Mouse (Mus musculus) cerebellum, postnatal 25 days (tissue): ENCODE measurements at regions not wholly inside any gene's neighbourhood (a gene's known extent, or its start where the extent isn't known, plus 50 kb on each side); places are given as distances from the start of the nearest gene placed in this dataset.
A peak's percentile ranks its signal among the peaks of the same experiment; 100 is the strongest.

ENCODE experiments used
- DNase-seq, 2 experiments: peaks; one replicate each; pipeline ENCODE4 v3.0.0; 2021; ENCODE audit warnings: mixed read lengths in 2 of 2

DNA sequence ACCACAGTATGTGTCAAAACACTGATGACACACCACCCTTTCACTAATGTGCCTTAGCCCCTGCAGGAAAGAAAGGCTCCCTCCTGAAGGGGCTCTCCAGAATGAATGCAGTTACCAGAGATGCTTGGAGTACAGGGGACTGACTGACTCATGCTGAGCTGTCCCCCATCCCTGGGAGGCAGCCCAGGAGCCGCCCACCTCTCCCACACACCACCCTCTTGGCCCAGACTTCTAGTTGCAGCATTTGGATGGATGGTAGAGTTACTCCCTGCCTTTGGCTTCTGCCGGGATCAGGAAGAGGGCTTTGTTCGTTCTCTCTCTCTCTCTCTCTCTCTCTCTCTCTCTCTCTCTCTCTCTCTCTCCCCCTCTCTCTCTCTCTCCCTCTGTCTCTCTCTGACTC is 53.4 kb upstream of the Jun start:
- DNase-seq, result no peak

DNA sequence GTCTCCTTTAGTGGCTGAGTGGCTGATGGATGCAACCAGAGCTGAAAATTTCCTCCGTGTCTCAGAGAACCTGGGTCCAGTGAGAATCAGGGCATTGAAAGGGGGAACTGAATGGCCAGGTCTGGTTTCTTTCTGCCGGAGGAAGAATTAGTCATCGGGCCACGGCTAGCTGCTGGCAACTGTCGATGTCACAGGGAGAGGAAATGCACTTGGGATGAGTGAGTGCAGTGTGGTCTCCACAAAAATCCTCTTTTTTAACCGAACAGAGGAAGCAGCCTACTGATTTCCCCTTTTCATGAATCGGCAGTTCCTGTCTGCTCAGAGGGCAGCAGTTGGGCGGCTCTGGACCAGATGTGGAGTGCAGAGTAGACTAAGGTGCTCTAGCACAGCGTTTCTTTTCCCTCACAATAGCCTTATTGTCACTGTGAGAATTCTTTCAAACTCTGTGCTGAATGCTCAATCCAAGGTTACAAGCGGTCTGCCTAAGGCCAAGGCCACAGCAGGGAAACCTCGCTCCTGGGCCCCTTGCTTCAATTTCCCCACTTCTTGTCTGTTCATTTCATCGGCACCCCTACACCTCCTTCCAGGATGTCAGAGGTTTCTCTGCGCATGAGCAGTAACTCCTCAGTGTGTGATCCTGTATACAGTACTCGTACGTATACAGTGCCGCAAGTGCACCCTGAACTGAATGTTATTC is 54.1 kb upstream of the Jun start:
- DNase-seq, result no peak

DNA sequence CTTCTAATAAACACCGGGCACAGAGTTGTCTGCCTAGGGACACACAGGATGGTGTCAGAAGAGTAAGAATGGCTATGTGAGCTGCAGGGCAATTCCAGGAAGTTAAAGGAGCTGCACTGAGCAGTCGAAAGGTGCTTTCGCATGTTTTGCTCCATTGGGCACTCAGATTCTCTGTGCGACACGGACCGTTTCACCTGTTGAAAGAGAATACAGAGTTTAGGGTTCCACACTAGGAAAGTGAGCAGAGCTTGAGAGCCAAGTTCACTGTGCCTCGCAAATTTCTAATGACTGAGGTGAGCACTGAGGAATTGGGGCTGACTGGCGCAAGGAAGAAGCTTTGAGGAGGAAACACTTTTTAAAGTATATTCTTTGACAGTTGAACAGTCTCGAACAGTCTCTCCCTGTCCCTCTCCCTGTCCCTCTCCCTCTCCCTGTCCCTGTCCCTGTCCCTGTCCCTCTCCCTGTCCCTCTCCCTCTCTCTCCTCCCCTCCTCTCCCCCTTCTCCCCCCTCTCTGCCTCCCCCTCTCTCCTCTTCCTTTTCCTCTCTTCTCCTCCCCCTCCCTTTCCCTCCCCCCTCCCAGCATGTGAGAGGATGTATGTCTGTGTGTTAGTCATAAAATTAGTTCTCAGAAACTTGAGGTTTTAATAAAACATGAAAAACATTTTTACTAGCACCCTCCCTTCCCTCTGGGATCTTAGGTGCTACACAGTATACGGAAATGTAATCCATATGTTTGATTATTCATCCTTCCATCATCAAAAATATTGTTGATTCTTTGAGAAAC is 55.1 kb upstream of the Jun start:
- no peak for DNase-seq

DNA sequence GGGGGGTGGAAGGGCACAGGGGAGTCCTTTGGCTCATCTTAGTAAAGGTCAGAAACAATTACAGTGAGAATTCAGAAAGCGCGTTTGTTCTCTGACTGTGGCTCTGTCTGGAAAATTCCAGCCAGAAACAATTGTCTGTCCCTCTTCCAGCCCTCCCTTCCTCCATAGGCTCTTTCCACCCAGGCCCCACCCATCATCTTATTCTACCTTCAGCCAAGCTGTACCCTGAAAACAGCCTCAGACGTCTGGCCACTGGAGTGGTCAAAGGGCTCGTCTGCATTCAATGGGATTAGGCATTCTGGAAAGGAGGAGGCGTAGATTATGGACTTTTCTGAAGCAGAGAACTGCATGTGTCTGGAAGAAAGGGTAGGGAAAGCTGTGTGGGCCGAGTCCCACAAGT is 56.8 kb upstream of the Jun start:
- no peak for DNase-seq

DNA sequence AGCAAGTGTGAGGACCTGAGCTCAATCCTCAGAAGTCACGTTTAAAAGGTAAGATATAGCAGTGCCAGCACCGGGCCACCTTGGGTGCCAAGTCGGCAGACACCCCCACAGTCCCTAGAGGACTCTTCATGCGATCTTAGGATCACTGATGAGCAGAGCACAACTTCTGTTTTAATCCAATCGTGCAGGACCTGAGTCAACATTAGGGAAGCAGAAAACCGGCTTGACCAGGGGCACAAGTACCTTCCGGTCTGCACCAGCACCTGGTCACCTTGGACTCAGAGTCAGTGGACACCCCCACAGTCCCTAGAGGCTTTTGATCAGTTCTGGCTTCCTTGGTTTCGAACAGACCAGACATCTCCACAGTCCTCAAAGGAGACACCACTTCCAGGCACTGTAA is 58.8 kb upstream of the Jun start:
- DNase-seq, result no peak

DNA sequence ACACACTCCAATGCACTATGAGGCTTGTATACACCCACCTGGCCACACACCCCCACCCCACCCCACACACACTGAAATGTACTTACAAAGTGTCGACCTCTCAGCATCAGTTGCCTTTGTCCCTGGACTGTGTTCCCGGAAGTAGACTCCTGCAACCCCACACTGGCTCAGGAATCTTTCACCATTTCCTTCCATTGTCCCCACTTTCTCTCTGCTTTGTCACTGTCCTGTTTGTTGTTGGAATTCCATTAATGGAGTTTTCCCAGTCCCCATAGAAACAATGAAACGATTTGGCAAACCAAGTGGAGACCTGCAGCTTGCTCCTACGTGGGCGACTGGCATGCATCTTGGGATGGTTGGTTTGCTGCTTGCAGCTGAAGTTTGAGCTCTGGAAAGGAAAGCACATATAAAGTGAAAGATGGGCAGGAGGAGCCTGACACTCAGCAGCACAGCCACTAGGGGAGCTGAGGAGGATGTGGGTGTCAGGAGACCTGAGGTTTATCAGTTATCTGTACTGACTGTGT is 65.2 kb upstream of the Jun start:
- no peak for DNase-seq

DNA sequence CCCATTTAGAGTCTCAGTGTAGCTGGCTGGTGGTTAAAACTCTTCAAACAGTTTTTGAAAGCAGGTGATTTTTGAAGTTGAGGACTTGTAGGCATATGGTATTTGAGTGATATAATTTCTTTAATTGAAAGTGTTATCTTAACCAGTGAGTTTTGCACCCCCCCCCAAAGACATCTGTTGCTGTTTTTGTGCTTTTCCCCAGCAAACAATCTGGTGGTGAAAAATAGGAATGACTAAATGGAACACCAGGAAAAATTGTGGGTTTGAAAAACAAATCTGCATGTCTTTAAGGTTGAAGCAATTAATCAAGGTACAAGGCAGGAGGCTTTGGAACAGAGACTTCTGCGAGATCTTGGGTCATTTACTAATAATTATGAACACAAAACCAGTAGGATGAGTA is 68.9 kb upstream of the Jun start:
- DNase-seq, result no peak

DNA sequence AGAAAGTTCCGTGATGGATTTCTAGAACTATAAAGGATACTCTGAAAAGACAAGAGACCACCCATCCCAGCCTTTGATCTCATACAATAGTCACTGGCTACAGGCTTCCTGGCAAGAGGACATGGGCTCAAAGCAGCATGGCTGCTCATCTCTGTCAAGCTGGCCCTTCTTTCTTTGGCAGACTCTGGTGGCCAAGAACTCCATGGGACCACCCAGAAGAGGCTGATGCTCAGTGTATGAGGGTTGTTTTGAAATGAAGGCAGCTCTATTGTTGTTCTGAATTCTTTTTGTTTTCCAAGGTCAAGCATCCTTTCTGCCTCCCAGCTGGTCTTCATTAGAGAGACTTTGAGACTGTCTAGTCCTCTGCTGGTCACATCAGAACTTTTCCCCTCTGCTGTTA is 73.3 kb upstream of the Jun start:
- no peak for DNase-seq

DNA sequence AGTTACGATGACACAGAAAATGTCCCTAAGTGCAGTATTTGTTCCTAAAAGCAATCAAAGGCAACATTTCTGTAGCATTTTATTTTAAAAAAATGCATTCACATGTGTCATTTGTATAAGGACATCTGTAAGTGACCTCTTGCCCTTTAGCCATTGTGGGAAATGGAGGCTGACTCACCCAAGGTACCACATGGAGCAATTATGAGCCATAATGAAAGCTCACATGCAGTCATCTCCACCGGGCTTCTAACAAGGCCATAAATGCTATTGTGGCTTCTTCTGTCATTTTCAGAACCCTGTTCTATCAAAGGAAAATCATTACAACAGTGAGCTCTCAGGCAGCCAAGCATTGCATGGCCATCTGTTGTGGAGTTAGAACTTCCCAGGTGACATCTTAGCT is 75.9 kb upstream of the Jun start:
- no peak for DNase-seq

DNA sequence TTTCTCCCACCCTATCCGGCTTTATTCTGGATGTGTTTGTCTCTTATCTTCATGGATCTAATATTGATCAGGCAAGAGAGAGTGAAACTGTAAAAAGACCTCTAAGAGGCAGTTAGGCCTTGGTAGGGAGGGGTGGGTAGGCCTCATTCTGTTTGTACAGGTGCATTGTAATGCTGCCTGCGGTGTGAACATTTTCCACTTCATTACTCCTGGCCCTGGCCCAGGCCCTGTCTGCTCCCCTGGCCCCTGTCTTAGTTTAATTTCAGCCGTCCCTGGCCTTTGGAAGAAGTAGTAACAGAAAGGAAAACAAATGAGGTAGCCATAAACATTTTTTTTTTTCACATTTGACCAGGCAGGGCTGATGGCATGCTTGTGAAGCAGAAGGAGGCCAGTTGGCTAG is 81.8 kb upstream of the Jun start:
- peak in 1 of 2 experiments; percentile 40 for DNase-seq

DNA sequence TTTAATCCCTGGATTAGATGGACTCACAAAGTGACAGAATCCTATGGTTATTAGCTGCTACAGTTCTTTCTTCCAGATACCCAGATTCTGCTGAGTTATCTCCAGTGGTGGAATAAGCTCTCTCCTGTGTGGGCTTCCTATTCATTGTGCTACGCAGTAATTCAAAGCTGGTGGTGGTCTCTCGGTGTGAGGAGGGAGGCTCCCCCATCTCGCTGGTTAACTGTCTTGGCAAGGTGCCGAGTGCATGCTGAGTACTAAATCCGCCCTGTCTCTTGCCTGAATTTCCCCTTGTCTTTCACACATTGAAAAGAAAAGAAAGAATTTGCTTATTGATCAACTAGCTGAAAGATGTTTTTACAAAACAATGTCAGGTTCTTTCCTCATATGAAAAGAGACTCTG is 82.6 kb upstream of the Jun start:
- DNase-seq, result peak in 1 of 2 experiments; percentile 22

DNA sequence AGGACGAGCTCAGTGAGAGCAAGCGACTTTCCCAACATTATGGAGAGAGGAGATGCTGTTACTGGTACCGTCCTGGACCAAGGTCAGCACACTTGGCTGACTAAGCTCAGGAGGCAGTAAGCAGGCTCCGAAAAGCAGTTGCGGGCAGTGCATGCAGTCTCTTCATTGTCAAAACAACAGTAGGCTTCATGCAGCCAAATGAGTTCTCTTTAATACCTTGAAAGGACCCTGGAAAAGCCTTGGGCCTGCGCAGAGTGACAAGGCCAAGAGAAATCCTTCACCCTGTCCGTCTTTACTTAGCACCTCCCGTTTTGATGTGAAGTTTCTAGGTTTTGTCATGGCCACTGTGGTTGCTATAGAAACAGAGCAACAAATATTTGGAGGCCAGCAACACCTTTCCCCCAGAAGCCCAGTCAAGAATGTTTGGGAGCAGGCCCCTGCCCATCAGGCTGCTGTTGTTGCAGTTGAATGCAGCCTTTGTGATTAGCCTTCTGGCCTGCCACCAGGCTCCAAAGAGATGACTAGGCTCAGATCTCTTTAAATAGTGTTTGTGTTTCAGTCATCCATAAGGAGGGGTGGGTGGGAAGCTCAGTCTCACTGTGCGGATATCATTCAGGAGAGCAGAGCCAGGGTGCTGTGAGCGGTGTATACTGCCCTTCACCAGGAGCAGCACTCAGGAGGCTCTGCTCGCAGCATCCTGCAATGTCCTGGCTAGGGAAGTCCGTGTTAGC is 85.6 kb upstream of the Jun start:
- no peak for DNase-seq

DNA sequence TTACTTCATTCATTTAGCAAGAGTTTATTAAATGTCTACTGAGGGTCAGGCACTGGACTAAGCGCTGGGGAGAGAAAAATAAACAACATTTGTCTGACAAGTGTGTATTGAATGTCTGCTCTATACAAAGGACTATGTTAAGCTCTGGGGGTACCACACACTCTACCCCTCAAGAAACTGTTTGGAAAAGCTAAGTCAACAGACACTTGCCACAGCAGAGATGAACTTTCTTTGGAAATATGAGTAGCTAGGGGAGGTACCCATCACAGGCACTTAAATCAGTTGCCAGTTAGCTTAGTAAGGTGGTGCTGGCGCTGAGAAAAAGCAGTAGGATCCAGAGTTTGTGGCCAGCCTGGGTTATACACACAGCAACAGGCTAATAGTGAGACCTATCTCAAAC is 86.7 kb upstream of the Jun start:
- DNase-seq, result no peak

DNA sequence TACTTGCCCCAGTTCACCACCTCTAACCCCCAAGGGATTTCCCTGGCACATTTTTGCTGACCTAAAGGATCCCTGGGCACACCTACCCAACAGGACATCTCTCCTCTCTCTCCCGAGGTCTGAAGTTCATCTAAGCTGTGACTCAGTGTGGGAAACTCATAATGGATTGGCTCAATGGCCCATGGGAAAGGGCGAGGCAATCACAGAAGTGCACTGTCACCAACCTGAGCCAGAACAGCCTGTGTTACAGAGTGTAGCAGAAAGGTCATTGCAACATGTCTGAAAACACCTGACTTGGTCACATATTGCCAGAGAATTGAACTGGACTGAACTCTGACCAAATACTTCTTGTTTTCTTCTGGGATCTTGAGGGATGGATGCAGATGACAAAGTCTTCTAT is 89.2 kb upstream of the Jun start:
- DNase-seq, result no peak

DNA sequence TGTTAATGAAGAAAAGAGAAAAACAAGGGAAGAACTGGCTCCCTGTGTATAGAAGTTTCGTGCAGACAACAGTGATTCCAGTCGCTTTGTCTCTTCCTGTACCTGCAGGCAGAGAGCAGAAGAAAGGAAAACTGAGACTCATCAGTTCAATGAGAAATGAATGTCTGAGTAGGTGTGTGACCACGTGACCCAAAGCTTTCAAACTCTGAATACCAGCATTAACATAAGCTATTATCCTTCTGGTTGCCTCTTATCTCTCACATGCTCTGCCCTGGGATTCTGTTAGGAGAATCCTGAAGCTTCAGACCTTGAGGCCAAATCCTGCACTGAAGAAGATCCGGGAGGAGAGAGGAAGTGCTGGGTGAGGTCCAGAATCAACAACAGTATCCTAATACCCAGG is 91.1 kb upstream of the Jun start:
- DNase-seq, result no peak

DNA sequence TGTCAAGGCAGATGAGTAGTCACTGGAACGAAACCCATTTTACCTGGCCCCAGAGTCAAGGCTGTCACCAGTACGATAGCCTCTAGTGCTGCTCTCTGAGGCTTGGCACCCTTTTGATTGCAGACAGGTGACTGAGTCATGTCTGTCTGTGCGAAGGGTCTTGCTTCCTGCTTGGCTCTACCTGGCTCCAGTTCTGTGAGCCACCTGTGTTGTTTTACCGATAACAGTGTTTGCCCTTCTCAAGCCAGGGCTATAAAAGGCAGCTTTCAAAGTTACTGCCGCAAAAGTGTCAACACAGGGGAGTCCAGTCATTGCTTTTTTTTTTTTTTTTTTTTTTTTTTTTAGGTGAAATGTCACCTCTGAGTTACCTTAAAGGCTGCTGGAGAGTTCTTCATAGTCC is 91.6 kb upstream of the Jun start:
- DNase-seq, result no peak

DNA sequence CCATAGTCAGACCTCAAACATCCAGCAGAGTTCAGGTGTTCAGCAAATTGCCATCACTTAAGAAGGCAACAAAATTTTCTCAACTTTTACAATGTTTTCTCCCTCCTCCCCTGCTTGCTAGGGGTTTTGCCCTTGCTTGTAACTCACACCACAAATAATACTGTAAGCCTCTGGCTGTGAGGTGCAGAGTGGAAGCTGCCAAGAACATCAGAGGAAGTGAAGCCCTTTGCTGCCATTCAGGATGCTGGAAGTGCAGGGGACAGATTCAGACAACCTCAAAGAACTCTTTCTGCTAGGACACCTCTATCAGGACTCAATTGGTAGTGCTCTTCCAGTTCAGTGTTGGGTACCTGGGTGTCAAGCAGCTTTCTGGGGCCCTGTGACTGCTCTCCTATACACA is 92.4 kb upstream of the Jun start:
- no peak for DNase-seq

DNA sequence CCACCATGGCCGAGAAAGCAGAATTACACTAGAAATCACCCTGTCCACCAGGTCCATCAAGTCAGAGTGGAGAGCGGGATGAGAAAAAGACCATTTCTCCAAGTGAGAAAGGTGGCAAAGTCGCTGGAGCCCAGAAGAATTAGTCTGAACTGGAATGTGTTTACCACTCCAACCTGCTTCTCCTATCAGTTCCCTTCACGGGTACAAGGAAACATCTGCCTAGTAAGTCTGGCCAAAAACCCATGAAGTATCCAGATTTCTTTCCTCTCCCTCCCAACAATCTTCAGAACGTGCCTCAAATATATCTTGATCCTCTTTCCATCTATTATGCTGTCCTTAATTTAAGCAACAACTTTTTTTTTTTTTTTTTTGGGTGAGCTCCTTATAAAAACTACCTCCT is 94.2 kb upstream of the Jun start:
- no peak for DNase-seq

DNA sequence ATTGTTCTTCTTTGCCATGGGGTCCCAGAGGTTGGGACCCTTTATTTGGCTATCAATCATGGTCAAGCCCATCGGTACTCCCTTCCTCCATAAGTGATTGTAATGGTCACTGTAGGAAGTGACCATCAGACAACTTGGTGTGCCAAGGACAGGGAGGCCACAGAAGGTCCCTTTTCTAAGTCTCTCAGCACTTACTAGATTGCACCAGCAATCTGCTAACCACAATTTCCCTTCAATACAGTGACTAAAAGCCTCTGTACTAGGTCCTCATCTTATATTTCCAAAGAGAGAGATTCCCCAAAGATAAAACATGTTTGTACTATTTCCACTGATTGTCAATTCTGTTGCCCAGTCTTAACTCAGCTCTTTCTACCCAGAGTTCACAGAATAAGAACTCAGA is 96.6 kb upstream of the Jun start:
- DNase-seq, result no peak

DNA sequence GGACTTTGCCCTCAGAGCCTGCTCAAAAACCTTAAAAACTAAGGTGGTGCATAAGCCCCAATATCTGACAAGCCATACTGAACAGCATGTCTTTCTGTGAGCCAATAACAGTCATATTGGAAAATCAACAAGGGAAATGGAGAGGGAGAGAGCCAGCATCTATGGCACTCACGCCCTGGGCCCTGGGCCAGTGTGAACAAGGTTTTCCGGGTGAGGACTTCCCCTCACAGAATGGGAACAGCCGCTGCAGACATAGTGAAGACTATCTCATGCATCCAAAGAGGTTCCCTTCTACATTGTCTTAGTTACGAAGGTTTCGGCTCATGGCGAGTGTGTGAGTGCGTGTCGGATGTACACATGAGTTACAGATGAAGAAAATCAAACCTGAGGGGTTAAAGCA is 99.7 kb upstream of the Jun start:
- no peak for DNase-seq

DNA sequence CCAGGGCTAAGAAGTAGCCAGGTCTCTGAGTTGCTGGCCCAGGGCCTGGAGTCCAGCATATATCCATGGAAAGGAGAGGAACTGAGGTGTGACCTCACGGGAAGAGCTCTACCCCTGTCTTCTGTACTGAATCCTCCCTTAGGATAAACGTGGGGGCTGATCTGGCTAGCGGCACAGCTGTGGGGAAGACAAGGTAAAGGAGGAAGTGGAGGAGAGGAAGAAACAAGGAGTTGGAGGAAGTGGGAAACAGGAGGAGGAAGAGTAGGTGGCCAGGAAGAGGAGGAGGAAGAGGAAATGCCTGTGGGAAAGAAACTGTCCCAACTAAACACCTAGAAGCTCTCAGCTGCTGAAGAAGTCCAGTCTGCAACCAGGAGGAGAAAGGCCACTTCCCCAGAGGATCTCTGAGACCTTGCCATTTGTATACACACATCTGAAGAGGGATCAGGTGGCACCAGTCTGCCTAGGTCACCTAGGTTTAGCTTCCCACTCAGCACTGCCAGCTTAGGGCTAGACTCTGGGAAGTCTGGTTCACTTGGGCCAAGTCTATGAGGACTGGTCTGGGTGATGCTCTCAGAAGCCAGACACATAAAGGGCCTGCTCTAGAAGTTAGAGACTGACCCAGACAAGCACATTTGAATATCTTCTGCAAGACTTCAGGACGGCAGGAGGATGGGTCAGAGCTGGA is 100.6 kb upstream of the Jun start:
- DNase-seq, result no peak

DNA sequence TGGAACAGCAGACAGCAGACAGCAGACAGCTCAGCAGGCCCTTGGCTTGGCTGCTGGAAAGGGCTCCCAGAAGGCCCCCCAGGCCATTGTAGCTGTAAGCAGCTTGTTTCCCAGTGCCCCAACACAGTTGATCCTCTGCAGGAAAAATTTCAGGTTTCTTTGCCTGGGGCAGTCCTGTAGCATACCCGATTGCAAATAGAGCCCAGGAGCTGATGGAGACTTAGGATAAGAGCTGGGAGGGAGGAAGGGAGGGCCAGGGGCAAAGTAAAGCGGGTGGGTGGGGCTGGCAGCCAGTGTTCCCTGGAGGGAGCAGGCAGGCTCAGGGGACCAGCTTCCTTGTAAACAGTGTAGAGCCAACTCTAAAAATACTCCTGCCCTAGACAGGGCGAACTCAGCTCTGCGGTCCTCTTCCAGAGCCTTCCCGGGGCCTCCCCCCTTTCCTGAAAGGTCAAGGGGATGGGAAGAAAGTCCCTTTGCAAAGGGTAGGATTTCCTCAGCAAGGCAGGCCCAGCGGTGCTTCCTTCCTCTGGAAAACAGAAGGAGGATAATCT is 101.8 kb upstream of the Jun start:
- DNase-seq, result no peak

DNA sequence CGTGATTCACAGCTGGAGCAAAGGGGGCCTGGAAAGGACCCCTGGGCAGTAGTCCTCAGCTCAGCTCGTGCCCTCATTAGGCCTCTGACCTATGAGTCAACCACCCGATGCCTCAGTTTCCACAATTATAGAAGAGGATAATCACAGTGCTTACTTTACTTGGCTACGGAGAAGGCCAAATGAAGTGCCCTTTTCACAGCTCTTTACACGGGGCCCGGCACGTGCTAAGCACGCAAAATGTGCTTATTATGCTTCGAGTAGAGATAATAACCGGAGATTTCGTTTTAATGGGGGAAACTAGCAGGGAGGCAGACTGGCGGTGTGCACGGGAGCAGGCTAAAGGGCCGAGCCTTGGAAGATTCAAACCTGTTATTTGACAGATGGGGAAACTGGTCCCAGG is 102.4 kb upstream of the Jun start:
- DNase-seq, result no peak
